8 mouse cellular contexts compared by ENCODE assay signal in genomic region chr3:90265932-90266741, GRCm38 (mm10). TPM values are rescaled to one million over a fixed set of nuclear protein-coding genes. Genes with fewer than 3 reads are reported as not detected.
A peak's percentile ranks its signal among the peaks of the same experiment; 100 is the strongest.
DNase-seq lines count a peak whose midpoint lies in the region; ATAC-seq and TF ChIP-seq lines count a peak whose summit lies in the region.

No protein-coding gene starts in this region.

- intact Hi-C loops in heart, postnatal 36 days (cut with DNase I): loop anchor here (1.0 to 5.0 kb wide), 4 partner anchors 26 to 201 kb away; partner anchors contain the start of gene Npr1

- no peak for TF ChIP-seq POLR2A in olfactory bulb, adult 2 months (IDR thresholded peaks at IDR 0.05; ENCODE audit: insufficient read depth, low read depth, low read length)

- no peaks in the 10 kb centered on the region for H3K27me3 ChIP-seq in kidney, embryonic 16.5 days (ENCODE audit: insufficient read depth, low read length)
- no peaks in the 10 kb centered on the region for H3K27me3 ChIP-seq in embryonic facial prominence, embryonic 13.5 days
- no peaks in the 10 kb centered on the region for H3K27me3 ChIP-seq in liver, postnatal 0 days (ENCODE audit: insufficient read depth, low read length)

- no peak for TF ChIP-seq EP300 in liver, postnatal 0 days (IDR thresholded peaks at IDR 0.05; ENCODE audit: low read depth)

- H3K4me3 ChIP-seq in kidney, embryonic 16.5 days (ENCODE audit: low read length): peak overlapping the region; percentile 89
- H3K4me3 ChIP-seq in embryonic facial prominence, embryonic 13.5 days: peak overlapping the region; percentile 79
- peak overlapping the region; percentile 76 for H3K4me3 ChIP-seq in liver, postnatal 0 days (ENCODE audit: low read depth, low read length)
- peak overlapping the region; percentile 72 for H3K4me3 ChIP-seq in olfactory bulb, adult 2 months (ENCODE audit: insufficient read depth, low read depth, low read length)

- peaks cover 17% of the 10 kb centered on the region for H3K4me1 ChIP-seq in kidney, embryonic 16.5 days (ENCODE audit: insufficient read depth, low read length)
- peaks cover 15% of the 10 kb centered on the region for H3K4me1 ChIP-seq in embryonic facial prominence, embryonic 13.5 days
- peaks cover 27% of the 10 kb centered on the region for H3K4me1 ChIP-seq in liver, postnatal 0 days (ENCODE audit: insufficient read depth)
- peaks cover 11% of the 10 kb centered on the region for H3K4me1 ChIP-seq in olfactory bulb, adult 2 months (ENCODE audit: control insufficient read depth, insufficient read depth, low read length)

- WGBS in kidney, embryonic 16.5 days: 24% methylated on average over 16 of the region's 16 CpGs
- WGBS in embryonic facial prominence, embryonic 13.5 days: 21% methylated on average over 16 of the region's 16 CpGs
- 12% methylated on average over 16 of the region's 16 CpGs for WGBS in liver, postnatal 0 days (ENCODE audit: insufficient replicate concordance)
- 29% methylated on average over 16 of the region's 16 CpGs for WGBS in olfactory bulb, adult 2 months

- peaks cover 21% of the 10 kb centered on the region for H3K36me3 ChIP-seq in kidney, embryonic 16.5 days (ENCODE audit: insufficient read depth, low read length)
- peaks cover 44% of the 10 kb centered on the region for H3K36me3 ChIP-seq in embryonic facial prominence, embryonic 13.5 days
- H3K36me3 ChIP-seq in liver, postnatal 0 days (replicated peaks; ENCODE audit: insufficient read depth, low read length): peaks cover 36% of the 10 kb centered on the region

- peak overlapping the region; percentile 97 for H3K27ac ChIP-seq in kidney, embryonic 16.5 days (ENCODE audit: low read length)
- peak overlapping the region; percentile 95 for H3K27ac ChIP-seq in embryonic facial prominence, embryonic 13.5 days
- H3K27ac ChIP-seq in liver, postnatal 0 days (ENCODE audit: low read depth): peak overlapping the region; percentile 98
- H3K27ac ChIP-seq in olfactory bulb, adult 2 months (ENCODE audit: insufficient read depth, low read depth, low read length): peak overlapping the region; percentile 80

- peak overlapping the region; percentile 95 for H3K4me2 ChIP-seq in kidney, embryonic 16.5 days (replicated peaks; ENCODE audit: low read depth, low read length)
- peak overlapping the region; percentile 85 for H3K4me2 ChIP-seq in embryonic facial prominence, embryonic 13.5 days
- H3K4me2 ChIP-seq in liver, postnatal 0 days (ENCODE audit: low read depth, low read length): peak overlapping the region; percentile 87

- no peak for DNase-seq in kidney, postnatal 25 days
- DNase-seq in heart, postnatal 36 days: peak; percentile 31 to 56
- peak; percentile 58 for DNase-seq in liver, postnatal 0 days
- no peak for DNase-seq in urinary bladder, postnatal 14 days (ENCODE audit: low spot score)
- no peak for DNase-seq in right cerebral cortex, postnatal 14 days

- peak; percentile 33; the same call in 1 of the 2 replicates for ATAC-seq in kidney, embryonic 16.5 days (ENCODE audit: low FRiP score, low TSS enrichment)
- ATAC-seq in embryonic facial prominence, embryonic 13.5 days (ENCODE audit: insufficient number of reproducible peaks, insufficient read depth, low FRiP score, low TSS enrichment, low read depth): peak; percentile 10; the same call in 1 of the 2 replicates
- ATAC-seq in liver, postnatal 0 days: peak; percentile 5

- TF ChIP-seq CTCF in liver, postnatal 0 days (IDR thresholded peaks at IDR 0.05; ENCODE audit: low read depth): no peak
- TF ChIP-seq CTCF in olfactory bulb, adult 2 months (IDR thresholded peaks at IDR 0.05; ENCODE audit: insufficient read depth, low read depth, low read length): no peak

- no peaks in the 10 kb centered on the region for H3K9me3 ChIP-seq in kidney, embryonic 16.5 days (ENCODE audit: low read length)
- H3K9me3 ChIP-seq in embryonic facial prominence, embryonic 13.5 days: no peaks in the 10 kb centered on the region
- no peaks in the 10 kb centered on the region for H3K9me3 ChIP-seq in liver, postnatal 0 days (ENCODE audit: low read length)

- peak overlapping the region; percentile 89 for H3K9ac ChIP-seq in kidney, embryonic 16.5 days (replicated peaks; ENCODE audit: low read length)
- peak overlapping the region; percentile 85 for H3K9ac ChIP-seq in embryonic facial prominence, embryonic 13.5 days
- H3K9ac ChIP-seq in liver, postnatal 0 days (replicated peaks): peak overlapping the region; percentile 81

RNA-seq across cellular contexts. Expression of gene Dennd4b, which starts 1.2 kb away (rescaled TPM):
- 3.7 and 4.7 TPM in 2 replicates for polyA plus RNA-seq in kidney, embryonic 16.5 days (2015; fragmentation: Nextera tagmentation; extraction: Ambion mirVana)
- 4.9 and 5.6 TPM in 2 replicates for polyA plus RNA-seq in embryonic facial prominence, embryonic 13.5 days (2015; fragmentation: Nextera tagmentation; extraction: Ambion mirVana)
- total RNA-seq in heart, postnatal 36 days (2021): 10 to 100 TPM; 34.0 to 34.5 TPM
- polyA plus RNA-seq in liver, postnatal 0 days (2015; fragmentation: Nextera tagmentation; extraction: Ambion mirVana): 2.0 TPM in 2 replicates
- not detected in 2 replicates for polyA plus RNA-seq in olfactory bulb, adult 2 months (2012; ENCODE audit: insufficient read depth, insufficient read length, low replicate concordance, missing spikeins)

RNA-seq across cellular contexts. Expression of gene Crtc2, which starts 12.2 kb away (rescaled TPM):
- 24.8 and 33.7 TPM in 2 replicates for polyA plus RNA-seq in kidney, embryonic 16.5 days (2015; fragmentation: Nextera tagmentation; extraction: Ambion mirVana)
- polyA plus RNA-seq in embryonic facial prominence, embryonic 13.5 days (2015; fragmentation: Nextera tagmentation; extraction: Ambion mirVana): 25.9 and 26.9 TPM in 2 replicates
- total RNA-seq in heart, postnatal 36 days (2021): 10 to 100 TPM; 18.2 to 20.8 TPM
- polyA plus RNA-seq in liver, postnatal 0 days (2015; fragmentation: Nextera tagmentation; extraction: Ambion mirVana): 6.6 and 7.9 TPM in 2 replicates
- polyA plus RNA-seq in olfactory bulb, adult 2 months (2012; ENCODE audit: insufficient read depth, insufficient read length, low replicate concordance, missing spikeins): not detected in 2 replicates

RNA-seq across cellular contexts. Expression of gene Slc39a1, which starts 18.2 kb away (rescaled TPM):
- polyA plus RNA-seq in kidney, embryonic 16.5 days (2015; fragmentation: Nextera tagmentation; extraction: Ambion mirVana): 108 and 114 TPM in 2 replicates
- 86.2 and 92.6 TPM in 2 replicates for polyA plus RNA-seq in embryonic facial prominence, embryonic 13.5 days (2015; fragmentation: Nextera tagmentation; extraction: Ambion mirVana)
- 10 to 100 TPM; 82.5 to 90.4 TPM for total RNA-seq in heart, postnatal 36 days (2021)
- polyA plus RNA-seq in liver, postnatal 0 days (2015; fragmentation: Nextera tagmentation; extraction: Ambion mirVana): 41.7 and 54.0 TPM in 2 replicates
- polyA plus RNA-seq in olfactory bulb, adult 2 months (2012; ENCODE audit: insufficient read depth, insufficient read length, low replicate concordance, missing spikeins): not detected in 2 replicates

RNA-seq across cellular contexts. Expression of gene Creb3l4, which starts 22.8 kb away (rescaled TPM):
- polyA plus RNA-seq in kidney, embryonic 16.5 days (2015; fragmentation: Nextera tagmentation; extraction: Ambion mirVana): 6.5 and 6.8 TPM in 2 replicates
- 8.9 and 9.1 TPM in 2 replicates for polyA plus RNA-seq in embryonic facial prominence, embryonic 13.5 days (2015; fragmentation: Nextera tagmentation; extraction: Ambion mirVana)
- not detected for total RNA-seq in heart, postnatal 36 days (2021)
- polyA plus RNA-seq in liver, postnatal 0 days (2015; fragmentation: Nextera tagmentation; extraction: Ambion mirVana): 0.15 and 0.41 TPM in 2 replicates
- not detected in 2 replicates for polyA plus RNA-seq in olfactory bulb, adult 2 months (2012; ENCODE audit: insufficient read depth, insufficient read length, low replicate concordance, missing spikeins)

RNA-seq across cellular contexts. Expression of gene Gatad2b, which starts 26.8 kb away (rescaled TPM):
- polyA plus RNA-seq in kidney, embryonic 16.5 days (2015; fragmentation: Nextera tagmentation; extraction: Ambion mirVana): 11.3 and 15.4 TPM in 2 replicates
- 19.0 and 24.5 TPM in 2 replicates for polyA plus RNA-seq in embryonic facial prominence, embryonic 13.5 days (2015; fragmentation: Nextera tagmentation; extraction: Ambion mirVana)
- 10 to 100 TPM; 50.1 to 50.7 TPM for total RNA-seq in heart, postnatal 36 days (2021)
- polyA plus RNA-seq in liver, postnatal 0 days (2015; fragmentation: Nextera tagmentation; extraction: Ambion mirVana): 2.3 and 3.1 TPM in 2 replicates
- polyA plus RNA-seq in olfactory bulb, adult 2 months (2012; ENCODE audit: insufficient read depth, insufficient read length, low replicate concordance, missing spikeins): 118 TPM in 1 of 2 replicates, not detected in the other

Comparison
In these comparisons a context has a peak if more than half of its experiments do, and no peak if none do; other contexts are left out.
1. DNase-seq: peak in heart, postnatal 36 days (2 of 2) and liver, postnatal 0 days (single experiment); none in kidney, postnatal 25 days (0 of 2), urinary bladder, postnatal 14 days (single experiment) and right cerebral cortex, postnatal 14 days (single experiment).
2. Peak in every context shown above with its lines, with median percentiles within 50 percentile points of each other: ATAC-seq, H3K27ac ChIP-seq, H3K4me2 ChIP-seq, H3K4me3 ChIP-seq and H3K9ac ChIP-seq.